Mouse (Mus musculus) CD4-positive, CD25-positive, alpha-beta regulatory T cell, adult 2 months (primary cell): ENCODE measurements around the gene Fam110a.

ENCODE experiments used
- DNase-seq: peaks from one replicate; pipeline ENCODE4 v3.0.0-alpha.2; 2012; ENCODE audit warnings: low read depth, low spot score

Fam110a gene

DNA sequence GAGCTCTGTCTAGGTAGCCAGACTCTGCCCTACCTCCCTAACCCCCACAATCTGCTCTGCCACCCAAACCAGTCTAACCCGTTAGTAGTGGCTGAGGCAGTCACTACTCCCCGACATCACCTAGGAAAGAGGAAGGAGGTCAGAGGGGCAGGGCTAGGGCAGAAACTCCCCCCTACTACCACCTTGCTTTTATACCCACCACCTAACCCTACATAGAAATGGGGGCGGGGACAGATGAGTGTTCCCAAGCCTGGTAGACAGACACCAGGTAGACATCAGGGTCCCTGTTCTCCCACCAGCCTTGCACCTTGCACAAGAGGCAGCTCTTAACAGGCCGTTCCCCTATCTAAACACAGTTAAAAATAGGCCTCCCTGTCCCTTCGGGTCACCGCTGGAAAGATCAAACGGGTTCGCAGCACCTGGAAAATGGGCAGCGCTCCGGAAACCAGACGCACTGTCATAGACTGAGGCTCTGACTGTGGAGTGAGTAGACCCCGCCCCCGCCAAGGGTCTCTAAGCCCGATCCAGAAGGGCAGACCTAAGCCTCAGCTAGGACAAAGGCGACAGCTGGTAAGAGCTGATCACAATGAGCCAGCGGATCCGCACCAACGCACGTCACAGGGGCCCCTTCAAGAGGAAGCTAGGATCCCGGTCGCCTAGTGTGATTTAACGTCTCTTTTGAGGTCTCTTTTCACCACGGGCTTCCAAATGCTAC lies 7.0 kb downstream of the Fam110a start:
- peak; percentile 79 for DNase-seq

DNA sequence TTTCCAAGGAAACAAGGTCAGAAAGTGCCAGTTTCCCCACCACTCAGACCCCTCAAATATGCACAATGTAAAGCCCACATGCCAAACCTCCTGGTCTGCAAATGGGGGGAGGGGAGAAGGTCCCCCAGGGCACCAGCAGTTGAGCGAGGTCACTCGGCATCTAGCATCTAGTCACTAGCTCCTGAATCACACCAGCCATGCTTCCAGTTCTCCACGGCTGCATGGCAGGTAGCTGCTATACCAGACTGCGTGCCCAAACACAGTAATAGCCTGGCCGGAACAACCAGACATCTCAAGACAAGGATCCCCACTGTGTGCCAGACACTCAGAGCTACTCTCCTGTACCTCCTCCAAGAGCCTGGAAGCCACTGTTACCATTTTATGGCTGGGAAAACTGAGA lies 8.3 kb downstream of the Fam110a start:
- DNase-seq, result no peak

DNA sequence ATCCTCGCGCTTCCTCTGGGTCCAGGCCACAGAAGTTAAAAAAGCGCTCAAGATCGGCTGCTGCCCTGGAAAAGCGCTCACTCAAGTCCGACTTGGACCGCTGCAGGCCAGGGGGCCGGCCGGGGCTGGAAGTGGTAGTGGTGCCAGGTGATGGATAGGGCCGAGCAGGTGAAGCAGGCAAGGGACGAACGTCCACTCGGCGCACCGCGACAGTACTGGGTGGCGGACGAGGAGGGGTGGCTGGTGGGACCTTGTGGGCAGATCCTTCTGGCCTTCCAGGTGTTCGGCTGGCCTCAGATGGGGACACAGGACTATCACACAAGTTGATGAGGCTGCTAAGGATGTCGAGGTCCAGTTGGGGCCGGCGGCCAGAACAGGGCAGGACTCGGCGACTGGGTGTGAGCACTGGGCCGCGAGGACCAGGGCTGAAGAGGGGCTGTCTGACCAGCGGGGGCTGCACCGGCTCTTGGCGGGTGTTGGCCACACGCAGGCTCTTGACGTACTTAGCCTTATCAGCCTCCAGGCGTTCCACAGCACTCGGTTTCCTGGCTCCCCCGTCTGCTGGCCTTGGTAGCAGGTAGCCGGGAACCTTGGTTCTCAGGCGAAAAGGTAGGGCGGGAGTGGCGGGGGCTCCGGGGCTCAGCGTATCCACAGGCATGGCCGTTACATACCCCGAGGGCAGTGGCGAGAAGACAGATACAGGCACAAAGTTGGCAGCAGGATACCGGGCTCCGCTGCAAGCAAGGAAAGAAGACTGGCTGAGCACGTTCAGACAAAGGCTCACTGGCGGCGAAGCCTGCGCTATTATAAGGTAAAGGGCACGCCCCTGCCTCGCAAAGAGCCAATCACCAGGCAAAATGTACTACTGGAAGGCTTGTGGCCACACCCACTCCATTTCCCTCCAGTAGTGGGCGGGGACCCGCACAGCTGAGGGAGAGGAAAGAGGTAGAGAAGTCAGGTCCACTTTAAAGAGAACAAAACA lies 9.5 kb downstream of the Fam110a start:
- DNase-seq, result peak; percentile 92

DNA sequence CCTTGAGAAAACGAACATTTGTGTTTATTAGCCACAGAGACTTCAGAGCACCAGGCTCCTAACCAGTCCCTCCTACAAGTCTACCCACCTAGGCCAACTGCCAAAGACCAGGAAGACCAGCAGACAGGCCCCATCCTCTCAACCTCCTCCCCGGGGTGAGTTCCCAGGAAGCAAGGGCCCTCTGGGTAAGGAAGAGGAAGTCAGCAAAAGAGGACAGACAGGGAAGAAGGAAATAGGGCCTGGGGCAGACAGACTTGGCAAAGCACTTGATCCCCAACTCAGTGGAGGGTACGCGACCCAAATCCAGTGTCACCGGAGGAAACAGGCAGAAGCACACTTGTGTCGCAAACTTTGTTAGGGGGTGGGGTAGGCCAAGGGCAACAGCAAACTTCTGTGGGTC lies 10.6 kb downstream of the Fam110a start:
- no peak for DNase-seq

GRCm38 (mm10) chr2:151968986-151969385 lies 11.0 kb downstream of the Fam110a start:
- no peak for DNase-seq

DNA sequence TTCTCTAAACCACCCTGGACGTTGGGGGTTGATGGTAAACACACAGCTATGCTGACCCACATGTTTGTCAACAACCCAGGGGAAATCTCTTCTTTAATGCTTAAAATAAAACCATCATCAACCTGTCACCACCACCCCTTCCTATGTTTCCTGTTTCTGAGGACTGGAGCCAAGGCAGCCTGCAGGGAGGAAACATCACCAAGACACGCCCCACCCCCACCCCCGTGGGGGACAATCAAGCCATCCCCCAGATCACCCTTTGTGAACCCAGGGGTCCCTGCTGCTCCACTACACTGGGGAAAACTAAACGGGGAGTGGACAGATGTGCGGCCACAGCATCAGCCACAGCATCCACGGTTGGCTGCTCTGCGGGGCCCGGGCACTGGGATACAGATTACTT lies 11.6 kb downstream of the Fam110a start:
- no peak for DNase-seq

DNA sequence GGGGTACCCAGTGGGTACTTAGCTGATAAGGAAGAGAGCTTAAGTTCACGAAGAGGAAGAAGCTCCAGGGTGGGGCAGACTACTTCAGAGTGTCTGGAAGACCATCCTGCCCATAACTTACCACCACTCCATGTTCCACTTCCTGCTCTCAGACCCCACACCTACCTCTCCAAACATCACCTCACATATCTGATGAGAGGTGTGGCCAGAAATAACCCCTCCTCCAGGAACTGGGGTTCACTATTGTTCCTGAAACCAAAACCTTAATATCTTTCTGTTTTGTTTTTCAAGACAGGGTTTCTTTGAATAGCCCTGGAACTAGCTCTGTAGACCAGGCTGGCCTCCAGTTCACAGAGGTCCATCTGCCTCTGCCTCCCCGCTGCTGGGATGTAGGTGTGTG lies 12.2 kb downstream of the Fam110a start:
- DNase-seq, result peak; percentile 52

DNA sequence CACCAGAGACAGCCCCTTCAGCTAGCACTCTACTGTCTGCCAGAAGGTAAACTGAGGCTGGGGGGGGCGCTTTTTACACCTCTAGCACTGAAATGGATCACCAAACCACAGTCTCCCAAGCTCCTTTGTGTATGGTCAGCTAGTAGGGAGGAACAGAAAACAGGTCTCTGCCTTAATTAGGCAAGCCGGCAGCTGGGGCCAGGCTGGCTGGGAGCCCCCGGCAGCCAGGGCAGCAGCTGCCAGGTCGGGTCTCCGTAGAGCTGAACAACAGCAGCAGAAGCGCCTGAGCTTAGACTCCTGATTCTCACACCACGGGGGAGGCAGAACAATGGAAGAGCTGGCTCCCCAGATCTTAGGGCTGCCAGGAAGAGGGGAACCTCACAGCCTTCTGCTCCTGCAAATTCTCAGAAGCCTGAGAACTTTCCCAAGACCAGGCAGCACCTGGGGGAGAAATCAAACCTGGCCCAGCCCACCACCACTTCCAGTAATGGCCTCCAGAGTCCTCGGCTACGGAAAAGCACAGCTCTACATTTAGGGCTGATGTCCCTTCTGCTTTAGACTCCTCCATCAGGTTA lies 12.8 kb downstream of the Fam110a start:
- no peak for DNase-seq

DNA sequence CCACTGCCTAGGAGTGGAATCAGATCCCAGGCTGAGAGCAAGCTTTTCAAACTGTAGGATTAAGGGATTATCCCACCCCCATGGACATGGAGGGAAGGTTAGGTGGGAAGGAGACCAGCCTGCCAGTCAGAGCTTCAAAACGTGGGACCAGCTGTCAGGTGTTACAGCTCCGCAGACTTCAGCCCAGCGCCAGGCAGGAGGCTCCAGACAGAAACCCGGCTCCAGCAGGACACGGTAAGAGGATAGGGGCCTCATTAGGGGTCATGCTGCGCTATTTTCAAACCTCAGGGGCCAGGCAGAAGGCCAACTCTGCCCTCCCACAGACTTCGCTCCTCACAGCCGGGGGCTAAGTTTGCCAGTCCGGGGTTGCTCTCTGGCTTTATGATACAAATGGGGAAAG lies 16.0 kb downstream of the Fam110a start:
- no peak for DNase-seq

- no peak for DNase-seq
Measured at GRCm38 (mm10) chr2:151963319-151963718, 16.7 kb downstream of the Fam110a start.

DNA sequence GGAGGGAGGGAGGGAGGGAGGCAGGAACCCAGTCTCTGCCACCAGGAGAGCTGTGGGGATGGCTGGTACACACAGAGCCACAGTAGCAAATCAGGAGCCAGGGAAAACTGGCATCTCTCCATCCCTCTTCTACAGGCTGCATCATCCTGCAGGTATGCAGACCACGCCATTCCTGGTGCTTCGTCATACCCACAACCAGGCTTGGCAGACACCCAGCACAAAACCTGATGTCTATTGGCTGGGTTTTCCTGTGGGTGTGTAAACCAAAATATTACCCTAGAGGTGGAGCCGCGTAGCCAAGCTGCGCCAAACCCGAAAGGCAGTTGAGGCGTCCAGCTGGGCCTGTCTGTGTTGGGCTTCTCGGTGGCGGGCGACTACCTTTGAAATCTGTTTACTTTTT lies 17.5 kb downstream of the Fam110a start:
- DNase-seq, result peak; percentile 35

GRCm38 (mm10) chr2:151961284-151962196 lies 18.5 kb downstream of the Fam110a start:
- no peak for DNase-seq

GRCm38 (mm10) chr2:151959274-151959673 lies 20.7 kb downstream of the Fam110a start:
- peak; percentile 88 for DNase-seq

- DNase-seq, result no peak
Measured at GRCm38 (mm10) chr2:151956500-151957137, 23.4 kb downstream of the Fam110a start.

GRCm38 (mm10) chr2:151953665-151954064 lies 26.4 kb downstream of the Fam110a start:
- no peak for DNase-seq

- no peak for DNase-seq
Measured at GRCm38 (mm10) chr2:151949082-151949774, 30.8 kb downstream of the Fam110a start.

GRCm38 (mm10) chr2:151948311-151948710 lies 31.7 kb downstream of the Fam110a start:
- no peak for DNase-seq

GRCm38 (mm10) chr2:151947617-151948016 lies 32.4 kb downstream of the Fam110a start:
- no peak for DNase-seq

GRCm38 (mm10) chr2:151944106-151944505 lies 35.9 kb downstream of the Fam110a start:
- peak; percentile 28 for DNase-seq

- DNase-seq, result peak; percentile 65
Measured at GRCm38 (mm10) chr2:151941269-151941668, 38.8 kb downstream of the Fam110a start.
